Mouse (Mus musculus) stomach, postnatal 0 days (tissue): ENCODE measurements at regions not wholly inside any gene's neighbourhood (a gene's known extent, or its start where the extent isn't known, plus 50 kb on each side); places are given as distances from the start of the nearest gene placed in this dataset.
A peak's percentile ranks its signal among the peaks of the same experiment; 100 is the strongest.

Experiments
- CTCF ChIP-seq: IDR thresholded peaks from 2 replicates; pipeline ENCODE4 v1.5.1; 2016; ENCODE audit warnings: antibody characterized with exemption, low read depth, mild to moderate bottlenecking, moderate library complexity
- EP300 ChIP-seq: optimal IDR thresholded peaks from 2 replicates; pipeline ENCODE3; 2016; ENCODE audit warnings: antibody characterized with exemption

- TF ChIP-seq EP300 (no peak), CTCF (peak; percentile 51)
Observed at GRCm38 (mm10) chr9:47338221-47338620, 191.8 kb upstream of the Cadm1 start.
